Mouse (Mus musculus) liver, embryonic 14.5 days (tissue): ENCODE results near the gene Mapkapk2.

Experiments
- CTCF ChIP-seq: IDR thresholded peaks from 2 replicates; pipeline ENCODE4 v1.5.1; 2016; ENCODE audit warnings: antibody characterized with exemption, low read depth, control low read depth
- EP300 ChIP-seq: IDR thresholded peaks from 2 replicates; pipeline ENCODE4 v1.6.1; 2016; ENCODE audit warnings: antibody characterized with exemption, low read depth

DNA sequence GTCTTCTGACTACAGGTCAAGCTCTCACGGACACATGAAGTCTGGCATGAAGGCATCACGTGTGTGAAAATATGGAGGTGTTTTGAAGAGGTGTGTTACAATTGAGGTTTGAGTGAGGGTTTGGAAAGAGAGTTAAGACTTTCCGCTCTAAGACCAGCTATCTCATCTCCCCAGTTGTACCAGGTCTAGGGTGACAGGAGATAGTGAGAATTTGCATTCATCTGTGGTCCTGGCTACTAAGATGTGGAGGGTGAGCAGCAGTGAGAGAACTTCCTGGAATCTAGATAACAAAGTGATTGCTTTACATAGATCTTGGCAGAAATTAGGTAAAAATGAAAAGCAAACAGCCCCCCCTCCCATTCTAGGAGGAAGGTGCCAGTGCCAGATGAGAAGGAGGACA, 68.4 kb downstream of the Mapkapk2 start:
- TF ChIP-seq CTCF: no peak
- TF ChIP-seq EP300: peak; percentile 66
